Mouse (Mus musculus) hindbrain, postnatal 0 days (tissue): ENCODE results near the gene Homez. TPM values are rescaled to one million over a fixed set of nuclear protein-coding genes. Genes with fewer than 3 reads are reported as not detected.

ENCODE experiments used
- ATAC-seq: fragments of 200-750 bp; cut with Nextera tagmentation; 2 replicates; pipeline ENCODE4 v1.8.0; 2017; ENCODE audit warnings: mild to moderate bottlenecking, moderate TSS enrichment, moderate library complexity
- DNase-seq: peaks from one replicate; pipeline ENCODE4 v3.0.0-alpha.2; 2015; ENCODE audit warnings: low spot score
- H3K27ac ChIP-seq: fragments of 300-500 bp; sonication (generic); 2 replicates; pipeline ENCODE4 v1.5.1; 2014; ENCODE audit warnings: mild to moderate bottlenecking
- H3K27me3 ChIP-seq: fragments of 300-500 bp; sonication (generic); 2 replicates; pipeline ENCODE4 v1.6.1; 2014; ENCODE audit warnings: low read length, mixed read lengths; ENCODE audit not compliant: insufficient read depth
- H3K36me3 ChIP-seq: fragments of 300-500 bp; sonication (generic); 2 replicates; pipeline ENCODE4 v1.6.1; 2014; ENCODE audit warnings: low read length, mixed read lengths; ENCODE audit not compliant: insufficient read depth
- H3K4me1 ChIP-seq: fragments of 300-500 bp; sonication (generic); 2 replicates; pipeline ENCODE4 v1.6.1; 2014; ENCODE audit warnings: antibody characterized with exemption, low read length, mixed read lengths; ENCODE audit not compliant: insufficient read depth
- H3K4me2 ChIP-seq: fragments of 300-500 bp; sonication (generic); 2 replicates; pipeline ENCODE4 v1.6.1; 2014; ENCODE audit warnings: low read depth, mild to moderate bottlenecking, low read length, moderate library complexity, mixed read lengths
- H3K4me3 ChIP-seq: fragments of 300-500 bp; sonication (generic); 2 replicates; pipeline ENCODE4 v1.5.1; 2014; ENCODE audit warnings: low read length
- H3K9ac ChIP-seq: fragments of 300-500 bp; sonication (generic); replicated peaks from 2 replicates; pipeline ENCODE4 v1.6.1; 2014; ENCODE audit warnings: mild to moderate bottlenecking, low read length, moderate library complexity, mixed read lengths
- H3K9me3 ChIP-seq: fragments of 300-500 bp; sonication (generic); 2 replicates; pipeline ENCODE4 v1.6.1; 2016; ENCODE audit warnings: low read length, mixed read lengths
- CTCF ChIP-seq: IDR thresholded peaks from 2 replicates; pipeline ENCODE4 v1.5.1; 2016; ENCODE audit warnings: antibody characterized with exemption, control low read depth, low read depth
- WGBS: fragments of 180-500 bp; shearing (Covaris S2); extraction: QIAGEN DNeasy Blood & Tissue Kit; methylation state at CpG from one replicate; pipeline ENCODE4 v1.1.7; 2014; 5-methylcytosine and 5-hydroxymethylcytosine counted together
- polyA plus RNA-seq: library from polyadenylated mRNA; unstranded; fragments of >200 nt; fragmentation: Nextera tagmentation; extraction: Ambion mirVana; gene quantifications from 2 replicates; pipeline ENCODE4 v1.2.1, GENCODE M21; 2015
- total RNA-seq: library from RNA; depleted of rRNA; stranded (reverse); fragments of >200 nt; gene quantifications from 2 replicates; pipeline ENCODE4 v1.2.3, GENCODE M21; 2014

The Homez gene
- total and polyA plus RNA-seq, 2 experiments from 2014 or later = 7.8 to 9.0 TPM

GRCm38 (mm10) chr14:54903641-54904040 is 32.9 kb upstream of the Homez start:
- ATAC-seq (no peak), DNase-seq (no peak)
- Histone ChIP-seq H3K4me1 (no peaks in the 10 kb centered on the region), H3K4me3 (no peak overlapping the region), H3K36me3 (peaks cover 36% of the 10 kb centered on the region), H3K9me3 (no peaks in the 10 kb centered on the region), H3K27ac (no peak overlapping the region), H3K4me2 (no peak overlapping the region), H3K9ac (no peak overlapping the region), H3K27me3 (no peaks in the 10 kb centered on the region)
- TF ChIP-seq CTCF = no peak
- 90% methylated on average over 4 of the region's 4 CpGs for WGBS

- Histone ChIP-seq H3K4me2 (no peak overlapping the region), H3K9ac (no peak overlapping the region), H3K27me3 (no peaks in the 10 kb centered on the region), H3K4me1 (no peaks in the 10 kb centered on the region), H3K9me3 (no peaks in the 10 kb centered on the region), H3K36me3 (peaks cover 29% of the 10 kb centered on the region; the same call in 1 of the 2 replicates), H3K4me3 (no peak overlapping the region), H3K27ac (no peak overlapping the region)
- 0% methylated on average over 3 of the region's 3 CpGs for WGBS
- peak; percentile 62 for ATAC-seq
- peak; percentile 93 for DNase-seq
- peak; percentile 87 for TF ChIP-seq CTCF
These were observed 29.6 kb upstream of the Homez start for GRCm38 (mm10) chr14:54900383-54900782.

GRCm38 (mm10) chr14:54897445-54897844 is 26.7 kb upstream of the Homez start:
- no peak for DNase-seq
- TF ChIP-seq CTCF = no peak
- Histone ChIP-seq H3K9me3 (no peaks in the 10 kb centered on the region), H3K36me3 (peaks cover 25% of the 10 kb centered on the region; the same call in 1 of the 2 replicates), H3K4me1 (no peaks in the 10 kb centered on the region), H3K27ac (no peak overlapping the region), H3K9ac (no peak overlapping the region), H3K4me3 (no peak overlapping the region), H3K4me2 (no peak overlapping the region), H3K27me3 (no peaks in the 10 kb centered on the region)
- ATAC-seq = no peak
- 59% methylated on average over 2 of the region's 2 CpGs for WGBS

DNA sequence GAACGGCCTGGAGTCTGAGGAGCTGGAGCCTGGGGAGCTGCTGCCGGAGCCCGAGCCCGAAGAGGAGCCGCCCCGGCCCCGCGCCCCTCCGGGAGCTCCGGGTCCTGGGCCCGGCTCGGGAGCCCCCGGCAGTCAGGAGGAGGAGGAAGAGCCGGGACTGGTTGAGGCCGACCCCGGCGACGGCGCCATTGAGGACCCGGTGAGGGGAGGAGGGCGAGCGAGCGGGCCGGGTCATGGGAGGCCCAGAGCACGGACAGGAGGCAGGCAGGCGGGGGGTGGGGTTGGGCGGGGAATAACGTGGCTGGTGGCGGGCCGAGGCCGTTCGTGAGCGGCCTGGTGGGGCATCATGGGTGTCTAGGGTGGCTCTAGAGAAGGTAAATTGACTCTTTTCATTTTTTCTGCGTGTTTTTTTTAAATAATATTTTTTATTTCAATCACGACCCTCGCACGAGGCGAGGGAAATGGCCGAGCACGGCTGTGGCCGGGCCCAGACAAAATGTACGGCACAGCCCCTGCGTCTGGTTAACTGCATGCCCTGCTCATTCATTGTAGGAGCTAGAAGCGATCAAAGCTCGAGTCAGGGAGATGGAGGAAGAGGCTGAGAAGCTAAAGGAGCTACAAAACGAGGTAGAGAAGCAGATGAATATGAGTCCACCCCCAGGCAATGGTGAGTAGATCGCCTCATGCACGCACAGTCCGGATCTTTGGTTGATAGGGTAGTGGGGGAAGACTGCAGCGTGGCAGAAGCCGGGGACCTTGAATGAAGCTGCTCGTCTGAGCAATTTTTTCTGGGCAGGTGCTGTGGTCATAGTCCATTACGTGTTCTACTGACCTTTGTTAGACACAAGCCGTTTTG is 23.8 kb upstream of the Homez start:
- DNase-seq = peak; percentile 62
- peak overlapping the region; percentile 99 for H3K27ac ChIP-seq
- WGBS = under 1% methylated on average over 49 of the region's 54 CpGs

GRCm38 (mm10) chr14:54893651-54894181 is 23.0 kb upstream of the Homez start:
- peak; percentile 100 for DNase-seq
- TF ChIP-seq CTCF = no peak
- Histone ChIP-seq H3K9ac (peak overlapping the region; percentile 100), H3K27ac (peak overlapping the region; percentile 99), H3K4me2 (peak overlapping the region; percentile 78), H3K4me1 (no peaks in the 10 kb centered on the region), H3K4me3 (peak overlapping the region; percentile 96), H3K36me3 (peaks cover 21% of the 10 kb centered on the region; the same call in 1 of the 2 replicates), H3K9me3 (no peaks in the 10 kb centered on the region), H3K27me3 (no peaks in the 10 kb centered on the region)
- peak; percentile 97 for ATAC-seq
- under 1% methylated on average over 38 of the region's 38 CpGs for WGBS

More for the DNA sequence above, 23.8 kb upstream of the Homez start:
- Histone ChIP-seq H3K9ac (peak overlapping the region; percentile 100), H3K4me2 (peak overlapping the region; percentile 78), H3K9me3 (no peaks in the 10 kb centered on the region), H3K4me1 (no peaks in the 10 kb centered on the region), H3K27me3 (no peaks in the 10 kb centered on the region), H3K36me3 (peaks cover 25% of the 10 kb centered on the region; the same call in 1 of the 2 replicates), H3K4me3 (peak overlapping the region; percentile 96)
- TF ChIP-seq CTCF = no peak
- ATAC-seq = peak; percentile 54

GRCm38 (mm10) chr14:54892200-54892599 is 21.4 kb upstream of the Homez start, which contains the start of gene Pabpn1:
Pabpn1 (plus strand) TSS chr14:54892500.
- Histone ChIP-seq H3K27ac (peak within 1 kb of the TSS; percentile 61; the same call in 1 of the 2 replicates), H3K4me1 (no peaks in the 10 kb centered on the region), H3K4me3 (peak within 1 kb of the TSS; percentile 96), H3K36me3 (peaks cover 14% of the 10 kb centered on the region; the same call in 1 of the 2 replicates), H3K9me3 (no peaks in the 10 kb centered on the region), H3K9ac (0 out of 2 replicates have a peak within 1 kb of the TSS, but pooled peaks have one; percentile 28), H3K4me2 (peak within 1 kb of the TSS; percentile 56), H3K27me3 (no peaks in the 10 kb centered on the region)
- 94% methylated on average over 3 of the region's 3 CpGs for WGBS
- DNase-seq (no peak), ATAC-seq (no peak)
- no peak for TF ChIP-seq CTCF
